Mouse (Mus musculus) retina, adult 2 months (tissue): ENCODE measurements around the gene Dguok.
A peak's percentile ranks its signal among the peaks of the same experiment; 100 is the strongest.

ENCODE experiments used
- DNase-seq: peaks from one replicate; pipeline ENCODE4 v3.0.0-alpha.2; 2012; ENCODE audit warnings: low read depth, low spot score

Dguok gene

GRCm38 (mm10) chr6:83435174-83435573 is 71.6 kb downstream of the Dguok start:
- peak; percentile 85 for DNase-seq

GRCm38 (mm10) chr6:83433546-83433945 is 73.2 kb downstream of the Dguok start:
- DNase-seq: no peak

GRCm38 (mm10) chr6:83432966-83433365 is 73.8 kb downstream of the Dguok start:
- no peak for DNase-seq
